Mouse (Mus musculus): ENCODE measurements around the gene Mpzl1. TPM values are rescaled to one million over a fixed set of nuclear protein-coding genes. Genes with fewer than 3 reads are reported as not detected.

The Mpzl1 gene
- polyA plus RNA-seq, 2 experiments, result 19.4 to 24.6 TPM

GRCm38 (mm10) chr1:165672355-165672754 lies 38.0 kb upstream of the Mpzl1 start:
- no peak for TF ChIP-seq EP300 (IDR thresholded peaks at IDR 0.05; ENCODE audit: low read depth)
- peak; percentile 39; the same call in 1 of the 2 replicates for TF ChIP-seq CTCF (IDR thresholded peaks at IDR 0.05; ENCODE audit: low read depth)
- 59% methylated on average over 9 of the region's 9 CpGs for WGBS (ENCODE audit: insufficient replicate concordance)
- DNase-seq (ENCODE audit: low read depth in 3 of 3, low spot score in 3 of 3) (no peak), ATAC-seq (ENCODE audit: insufficient read depth) (no peak)
- no peak overlapping the region for H3K9ac ChIP-seq (replicated peaks)
- no peaks in the 10 kb centered on the region; a peak in 1 of 4 replicates for H3K4me1 ChIP-seq (replicated peaks; ENCODE audit: control insufficient read depth in 2 of 2, insufficient read depth in 2 of 2, low read length in 1 of 2)
- H3K27ac ChIP-seq, result no peak overlapping the region
- no peak overlapping the region for H3K4me2 ChIP-seq (ENCODE audit: low read depth)
- H3K4me3 ChIP-seq (ENCODE audit: insufficient read depth in 1 of 2, low read depth in 2 of 2, low read length in 2 of 2), result no peak overlapping the region
- no peaks in the 10 kb centered on the region for H3K36me3 ChIP-seq (replicated peaks; ENCODE audit: control insufficient read depth, insufficient read depth, low read depth)
- H3K27me3 ChIP-seq (ENCODE audit: control insufficient read depth, insufficient read depth, low read length), result no peaks in the 10 kb centered on the region
- no peaks in the 10 kb centered on the region for H3K9me3 ChIP-seq (ENCODE audit: control insufficient read depth, low read length)

GRCm38 (mm10) chr1:165670056-165670455 lies 35.7 kb upstream of the Mpzl1 start:
- Histone ChIP-seq H3K4me2 (ENCODE audit: low read depth) (no peak overlapping the region), H3K9me3 (ENCODE audit: control insufficient read depth, low read length) (no peaks in the 10 kb centered on the region), H3K36me3 (replicated peaks; ENCODE audit: control insufficient read depth, insufficient read depth, low read depth) (no peaks in the 10 kb centered on the region), H3K27me3 (ENCODE audit: control insufficient read depth, insufficient read depth, low read length) (no peaks in the 10 kb centered on the region), H3K9ac (replicated peaks) (no peak overlapping the region), H3K4me1 (replicated peaks; ENCODE audit: control insufficient read depth in 2 of 2, insufficient read depth in 2 of 2, low read length in 1 of 2) (no peaks in the 10 kb centered on the region), H3K27ac (no peak overlapping the region), H3K4me3 (ENCODE audit: insufficient read depth in 1 of 2, low read depth in 2 of 2, low read length in 2 of 2) (no peak overlapping the region)
- 64% methylated on average over 6 of the region's 6 CpGs for WGBS (ENCODE audit: insufficient replicate concordance)
- ATAC-seq (ENCODE audit: insufficient read depth) (no peak), DNase-seq (ENCODE audit: low read depth in 3 of 3, low spot score in 3 of 3) (no peak)
- TF ChIP-seq CTCF (IDR thresholded peaks at IDR 0.05; ENCODE audit: low read depth) (no peak), EP300 (IDR thresholded peaks at IDR 0.05; ENCODE audit: low read depth) (no peak)

- H3K9ac ChIP-seq (replicated peaks), result no peak overlapping the region
- 60% methylated on average over 4 of the region's 4 CpGs for WGBS (ENCODE audit: insufficient replicate concordance)
- no peak for ATAC-seq (ENCODE audit: insufficient read depth)
Measured at GRCm38 (mm10) chr1:165668904-165669303, 34.6 kb upstream of the Mpzl1 start.

GRCm38 (mm10) chr1:165667380-165667779 lies 33.0 kb upstream of the Mpzl1 start:
- ATAC-seq (ENCODE audit: insufficient read depth) (no peak), DNase-seq (ENCODE audit: low read depth in 3 of 3, low spot score in 3 of 3) (no peak)
- Histone ChIP-seq H3K27ac (no peak overlapping the region), H3K27me3 (ENCODE audit: control insufficient read depth, insufficient read depth, low read length) (no peaks in the 10 kb centered on the region), H3K9me3 (ENCODE audit: control insufficient read depth, low read length) (no peaks in the 10 kb centered on the region), H3K4me1 (replicated peaks; ENCODE audit: control insufficient read depth in 2 of 2, insufficient read depth in 2 of 2, low read length in 1 of 2) (no peaks in the 10 kb centered on the region), H3K36me3 (replicated peaks; ENCODE audit: control insufficient read depth, insufficient read depth, low read depth) (no peaks in the 10 kb centered on the region), H3K4me3 (ENCODE audit: insufficient read depth in 1 of 2, low read depth in 2 of 2, low read length in 2 of 2) (no peak overlapping the region), H3K9ac (replicated peaks) (no peak overlapping the region), H3K4me2 (ENCODE audit: low read depth) (no peak overlapping the region)
- TF ChIP-seq CTCF (IDR thresholded peaks at IDR 0.05; ENCODE audit: low read depth) (no peak), EP300 (IDR thresholded peaks at IDR 0.05; ENCODE audit: low read depth) (no peak)
- WGBS (ENCODE audit: insufficient replicate concordance), result 59% methylated on average over 13 of the region's 13 CpGs

More at GRCm38 (mm10) chr1:165668904-165669303, 34.6 kb upstream of the Mpzl1 start:
- H3K4me1 ChIP-seq (replicated peaks; ENCODE audit: control insufficient read depth in 2 of 2, insufficient read depth in 2 of 2, low read length in 1 of 2), result no peaks in the 10 kb centered on the region
- DNase-seq (ENCODE audit: low read depth in 3 of 3, low spot score in 3 of 3), result no peak
- TF ChIP-seq CTCF (IDR thresholded peaks at IDR 0.05; ENCODE audit: low read depth) (no peak), EP300 (IDR thresholded peaks at IDR 0.05; ENCODE audit: low read depth) (no peak)
- no peak overlapping the region for H3K4me3 ChIP-seq (ENCODE audit: insufficient read depth in 1 of 2, low read depth in 2 of 2, low read length in 2 of 2)
- no peaks in the 10 kb centered on the region for H3K36me3 ChIP-seq (replicated peaks; ENCODE audit: control insufficient read depth, insufficient read depth, low read depth)
- H3K9me3 ChIP-seq (ENCODE audit: control insufficient read depth, low read length), result no peaks in the 10 kb centered on the region
- no peaks in the 10 kb centered on the region for H3K27me3 ChIP-seq (ENCODE audit: control insufficient read depth, insufficient read depth, low read length)
- no peak overlapping the region for H3K27ac ChIP-seq
- no peak overlapping the region for H3K4me2 ChIP-seq (ENCODE audit: low read depth)

DNA sequence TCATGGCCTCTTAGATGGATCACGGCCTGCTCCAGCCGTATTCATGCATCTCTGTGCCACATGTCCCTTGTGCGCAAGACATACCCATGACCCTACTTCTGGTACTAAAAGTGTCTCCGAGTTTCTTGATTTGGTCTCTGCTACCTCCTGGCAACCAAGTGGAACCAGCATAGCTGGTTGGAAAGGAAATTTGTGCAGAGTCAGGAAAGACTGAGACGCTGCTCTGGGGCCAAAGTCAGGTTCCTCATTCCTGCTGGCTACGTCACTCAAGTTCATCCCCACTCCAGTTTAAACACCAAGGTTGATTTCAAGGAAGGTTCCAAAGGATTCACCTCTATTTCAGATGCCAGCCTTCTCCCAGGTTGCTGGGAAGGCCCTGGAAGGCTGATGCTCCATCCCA lies 32.6 kb upstream of the Mpzl1 start:
- H3K4me3 ChIP-seq (ENCODE audit: insufficient read depth in 1 of 2, low read depth in 2 of 2, low read length in 2 of 2), result no peak overlapping the region
- ATAC-seq (ENCODE audit: insufficient read depth) (no peak), DNase-seq (ENCODE audit: low read depth in 3 of 3, low spot score in 3 of 3) (no peak)

More for the DNA sequence above, 32.6 kb upstream of the Mpzl1 start:
- Histone ChIP-seq H3K4me1 (replicated peaks; ENCODE audit: control insufficient read depth in 2 of 2, insufficient read depth in 2 of 2, low read length in 1 of 2) (no peaks in the 10 kb centered on the region), H3K27me3 (ENCODE audit: control insufficient read depth, insufficient read depth, low read length) (no peaks in the 10 kb centered on the region), H3K4me2 (ENCODE audit: low read depth) (no peak overlapping the region), H3K9ac (replicated peaks) (no peak overlapping the region), H3K27ac (no peak overlapping the region), H3K9me3 (ENCODE audit: control insufficient read depth, low read length) (no peaks in the 10 kb centered on the region), H3K36me3 (replicated peaks; ENCODE audit: control insufficient read depth, insufficient read depth, low read depth) (no peaks in the 10 kb centered on the region)
- no peak for TF ChIP-seq EP300 (IDR thresholded peaks at IDR 0.05; ENCODE audit: low read depth)
- TF ChIP-seq CTCF (IDR thresholded peaks at IDR 0.05; ENCODE audit: low read depth), result no peak
- WGBS (ENCODE audit: insufficient replicate concordance), result 64% methylated on average over 6 of the region's 6 CpGs

Measured in liver, embryonic 14.5 days (tissue).